Mouse (Mus musculus): ENCODE data around the gene Hecw2. TPM values are rescaled to one million over a fixed set of nuclear protein-coding genes. Genes with fewer than 3 reads are reported as not detected.

The Hecw2 gene
- polyA plus RNA-seq, 1 experiment from 2014 or later, result 1.7 TPM

DNA sequence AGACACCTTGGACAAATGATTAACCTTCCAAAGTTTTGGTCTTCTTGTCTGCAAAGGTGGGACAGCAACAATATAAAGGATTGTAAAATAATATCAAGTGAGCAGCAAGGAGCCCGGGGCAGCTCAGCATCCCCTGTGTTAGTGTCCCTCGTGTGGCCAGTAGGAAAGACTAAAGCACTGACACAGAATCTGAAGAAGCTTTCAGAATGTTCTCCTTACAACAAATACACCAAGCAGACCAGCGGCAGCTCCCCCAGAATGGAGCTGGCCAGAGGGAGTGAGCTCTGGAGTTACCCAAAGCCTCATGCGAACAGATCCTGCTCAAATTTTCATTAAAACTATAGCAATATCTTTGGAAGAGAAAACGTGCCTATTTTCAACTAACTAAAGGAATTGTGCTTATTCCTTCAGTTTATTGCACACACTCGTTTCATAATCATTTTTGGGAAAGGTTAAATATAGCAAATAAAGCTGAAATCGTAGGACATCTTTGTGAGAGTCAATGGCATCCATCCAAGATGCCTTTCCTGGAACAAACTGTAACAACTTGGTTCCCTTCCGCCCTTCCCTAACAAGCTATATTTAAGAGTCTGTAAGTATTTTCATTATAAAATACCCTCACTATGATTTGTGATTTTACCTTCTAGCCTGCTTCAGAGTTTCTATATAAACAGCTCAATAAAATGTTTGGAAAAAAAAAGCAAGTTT is 208.6 kb downstream of the Hecw2 start:
- Histone ChIP-seq H3K4me2 (ENCODE audit: low read depth, severe bottlenecking) (no peak overlapping the region), H3K4me1 (ENCODE audit: control insufficient read depth, insufficient read depth, low read length) (no peaks in the 10 kb centered on the region), H3K27me3 (ENCODE audit: control insufficient read depth, insufficient read depth, low read length) (no peaks in the 10 kb centered on the region), H3K4me3 (ENCODE audit: low read depth, low read length) (no peak overlapping the region), H3K36me3 (ENCODE audit: control insufficient read depth, insufficient read depth, low read length) (no peaks in the 10 kb centered on the region), H3K27ac (replicated peaks; ENCODE audit: low read depth, low read length) (no peak overlapping the region), H3K9me3 (ENCODE audit: control insufficient read depth, low read length) (no peaks in the 10 kb centered on the region), H3K9ac (ENCODE audit: low read length) (no peak overlapping the region)
- no peak for ATAC-seq (ENCODE audit: insufficient number of reproducible peaks, low FRiP score, low TSS enrichment, low read depth)
- 82% methylated on average over 8 of the region's 8 CpGs for WGBS
- no peak for DNase-seq (ENCODE audit: low spot score)

DNA sequence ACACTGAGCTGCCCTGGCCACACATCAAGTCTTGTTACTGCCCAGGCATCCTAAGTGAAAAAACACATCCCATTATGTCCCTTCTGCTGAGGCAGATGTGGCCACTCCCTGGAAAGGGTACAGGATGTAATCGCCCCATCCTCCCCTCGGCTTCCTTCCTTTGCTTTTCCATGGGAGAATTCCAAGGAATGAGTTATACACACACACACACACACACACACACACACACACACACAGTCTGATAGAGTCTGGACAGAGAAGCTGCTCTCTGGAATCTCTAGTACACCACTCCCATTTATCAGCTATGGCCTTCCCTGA is 216.5 kb downstream of the Hecw2 start:
- H3K27me3 ChIP-seq (ENCODE audit: control insufficient read depth, insufficient read depth, low read length), result no peaks in the 10 kb centered on the region
- H3K4me2 ChIP-seq (ENCODE audit: low read depth, severe bottlenecking), result no peak overlapping the region
- 88% methylated on average over 2 of the region's 2 CpGs for WGBS
- H3K4me3 ChIP-seq (ENCODE audit: low read depth, low read length), result no peak overlapping the region
- ATAC-seq (ENCODE audit: insufficient number of reproducible peaks, low FRiP score, low TSS enrichment, low read depth) (no peak), DNase-seq (ENCODE audit: low spot score) (no peak)
- no peaks in the 10 kb centered on the region for H3K9me3 ChIP-seq (ENCODE audit: control insufficient read depth, low read length)
- no peaks in the 10 kb centered on the region for H3K36me3 ChIP-seq (ENCODE audit: control insufficient read depth, insufficient read depth, low read length)
- no peak overlapping the region for H3K9ac ChIP-seq (ENCODE audit: low read length)
- H3K4me1 ChIP-seq (ENCODE audit: control insufficient read depth, insufficient read depth, low read length), result no peaks in the 10 kb centered on the region
- no peak overlapping the region for H3K27ac ChIP-seq (replicated peaks; ENCODE audit: low read depth, low read length)

DNA sequence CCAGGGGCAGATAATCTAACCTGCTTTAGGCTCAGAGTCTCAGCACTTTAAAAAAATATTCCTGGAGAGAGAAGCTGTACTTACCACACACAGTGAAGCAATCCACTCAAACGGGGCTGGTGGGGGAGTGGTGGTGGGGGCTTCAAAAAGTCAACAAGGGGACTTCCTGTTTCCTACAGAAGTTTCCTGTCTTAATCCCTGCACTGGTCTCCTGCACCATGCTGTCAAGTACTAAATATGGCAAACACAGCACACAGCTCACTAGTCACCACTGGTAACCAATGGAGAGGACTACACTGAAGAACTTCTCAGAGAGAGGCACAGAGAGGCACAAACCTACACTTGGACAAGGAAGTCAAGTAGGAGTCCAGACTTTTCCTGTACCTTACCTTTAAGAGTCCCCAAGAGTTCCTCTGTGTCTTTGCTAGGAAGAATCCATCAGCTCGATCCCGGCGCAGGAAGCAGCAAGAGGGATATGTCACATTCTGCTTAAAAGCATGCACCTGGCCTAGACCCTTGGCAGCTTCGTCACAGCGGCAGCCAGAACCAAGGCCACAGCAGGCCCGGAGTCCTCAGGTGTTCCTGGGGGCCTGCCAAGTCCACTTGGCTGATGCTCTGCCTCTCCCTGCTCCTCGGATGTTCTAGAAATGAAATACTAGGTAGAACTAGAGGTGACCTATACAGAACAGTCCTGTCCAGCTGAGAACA is 217.0 kb downstream of the Hecw2 start:
- no peaks in the 10 kb centered on the region for H3K9me3 ChIP-seq (ENCODE audit: control insufficient read depth, low read length)
- H3K36me3 ChIP-seq (ENCODE audit: control insufficient read depth, insufficient read depth, low read length), result no peaks in the 10 kb centered on the region
- 86% methylated on average over 8 of the region's 8 CpGs for WGBS
- H3K27me3 ChIP-seq (ENCODE audit: control insufficient read depth, insufficient read depth, low read length), result no peaks in the 10 kb centered on the region
- no peaks in the 10 kb centered on the region for H3K4me1 ChIP-seq (ENCODE audit: control insufficient read depth, insufficient read depth, low read length)
- ATAC-seq (ENCODE audit: insufficient number of reproducible peaks, low FRiP score, low TSS enrichment, low read depth), result no peak
- H3K4me2 ChIP-seq (ENCODE audit: low read depth, severe bottlenecking), result no peak overlapping the region
- H3K9ac ChIP-seq (ENCODE audit: low read length), result no peak overlapping the region
- no peak overlapping the region for H3K4me3 ChIP-seq (ENCODE audit: low read depth, low read length)
- DNase-seq (ENCODE audit: low spot score), result no peak
- H3K27ac ChIP-seq (replicated peaks; ENCODE audit: low read depth, low read length), result no peak overlapping the region

DNA sequence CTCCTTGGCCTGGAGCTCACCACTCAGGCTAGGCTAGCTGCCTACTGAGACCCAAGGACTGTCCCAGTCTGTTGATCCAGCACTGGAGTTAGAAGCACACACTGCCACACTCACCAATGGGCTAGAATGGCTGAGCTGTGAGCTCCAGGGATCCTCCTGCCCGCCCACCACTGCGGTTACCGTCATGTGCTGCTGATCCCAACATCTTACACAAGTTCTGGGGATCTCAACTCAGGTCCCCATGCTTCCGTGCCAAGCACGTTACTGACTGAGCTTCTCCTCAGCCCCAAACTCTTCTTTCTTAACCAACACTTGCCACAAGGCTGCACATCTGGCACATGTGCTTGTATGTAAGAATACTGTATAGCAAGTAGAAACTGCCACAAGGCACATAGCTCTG is 218.2 kb downstream of the Hecw2 start:
- no peak overlapping the region for H3K9ac ChIP-seq (ENCODE audit: low read length)
- H3K4me1 ChIP-seq (ENCODE audit: control insufficient read depth, insufficient read depth, low read length), result no peaks in the 10 kb centered on the region
- DNase-seq (ENCODE audit: low spot score), result no peak
- no peak overlapping the region for H3K4me2 ChIP-seq (ENCODE audit: low read depth, severe bottlenecking)
- no peaks in the 10 kb centered on the region for H3K36me3 ChIP-seq (ENCODE audit: control insufficient read depth, insufficient read depth, low read length)
- no peak overlapping the region for H3K27ac ChIP-seq (replicated peaks; ENCODE audit: low read depth, low read length)
- H3K4me3 ChIP-seq (ENCODE audit: low read depth, low read length), result no peak overlapping the region
- 92% methylated on average over 5 of the region's 5 CpGs for whole genome bisulfite sequencing
- ATAC-seq (ENCODE audit: insufficient number of reproducible peaks, low FRiP score, low TSS enrichment, low read depth), result no peak
- no peaks in the 10 kb centered on the region for H3K27me3 ChIP-seq (ENCODE audit: control insufficient read depth, insufficient read depth, low read length)
- H3K9me3 ChIP-seq (ENCODE audit: control insufficient read depth, low read length), result no peaks in the 10 kb centered on the region

DNA sequence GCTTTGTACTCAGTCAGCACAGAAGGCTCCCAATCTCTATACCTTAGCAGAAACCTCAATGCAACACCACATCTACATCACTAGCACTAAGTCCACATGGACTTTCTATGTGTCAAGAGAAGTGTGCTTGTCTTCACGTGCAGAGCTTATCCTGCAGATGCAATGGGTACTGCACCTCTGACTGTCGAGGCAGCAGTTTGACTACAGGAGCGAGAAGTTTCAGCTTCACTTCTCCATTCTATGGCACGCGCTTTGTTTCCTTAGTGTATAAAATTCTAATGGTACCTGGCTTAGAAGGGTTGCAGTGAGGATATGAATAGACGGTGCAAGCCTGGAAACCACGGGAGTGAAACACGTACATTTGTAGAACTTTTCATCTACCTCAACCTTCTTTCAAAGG is 218.9 kb downstream of the Hecw2 start:
- Histone ChIP-seq H3K27me3 (ENCODE audit: control insufficient read depth, insufficient read depth, low read length) (no peaks in the 10 kb centered on the region), H3K9ac (ENCODE audit: low read length) (no peak overlapping the region), H3K36me3 (ENCODE audit: control insufficient read depth, insufficient read depth, low read length) (no peaks in the 10 kb centered on the region), H3K4me1 (ENCODE audit: control insufficient read depth, insufficient read depth, low read length) (no peaks in the 10 kb centered on the region), H3K4me3 (ENCODE audit: low read depth, low read length) (no peak overlapping the region), H3K9me3 (ENCODE audit: control insufficient read depth, low read length) (no peaks in the 10 kb centered on the region), H3K27ac (replicated peaks; ENCODE audit: low read depth, low read length) (no peak overlapping the region), H3K4me2 (ENCODE audit: low read depth, severe bottlenecking) (no peak overlapping the region)
- WGBS, result 94% methylated on average over 8 of the region's 8 CpGs
- no peak for DNase-seq (ENCODE audit: low spot score)
- ATAC-seq (ENCODE audit: insufficient number of reproducible peaks, low FRiP score, low TSS enrichment, low read depth), result no peak

DNA sequence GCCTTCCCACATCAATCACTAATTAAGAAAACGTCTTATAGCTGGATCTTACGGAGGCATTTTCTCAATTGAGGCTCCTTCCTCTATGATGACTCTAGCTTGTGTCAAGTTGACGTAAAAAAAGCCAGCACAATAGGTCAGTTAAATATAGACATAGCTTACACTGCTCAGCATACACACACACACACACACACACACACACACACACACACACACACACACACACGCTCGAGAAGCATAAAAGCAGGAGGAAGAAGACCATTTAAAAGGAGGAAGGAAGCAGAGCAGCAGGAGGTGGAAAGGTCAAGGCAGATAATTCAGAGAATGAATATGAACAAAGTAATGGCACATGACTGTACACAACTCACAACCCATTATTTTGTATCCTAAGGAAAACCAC is 220.0 kb downstream of the Hecw2 start:
- H3K4me2 ChIP-seq (ENCODE audit: low read depth, severe bottlenecking), result no peak overlapping the region
- no peaks in the 10 kb centered on the region for H3K4me1 ChIP-seq (ENCODE audit: control insufficient read depth, insufficient read depth, low read length)
- H3K27me3 ChIP-seq (ENCODE audit: control insufficient read depth, insufficient read depth, low read length), result no peaks in the 10 kb centered on the region
- no peak overlapping the region for H3K4me3 ChIP-seq (ENCODE audit: low read depth, low read length)
- no peak overlapping the region for H3K9ac ChIP-seq (ENCODE audit: low read length)
- ATAC-seq (ENCODE audit: insufficient number of reproducible peaks, low FRiP score, low TSS enrichment, low read depth) (no peak), DNase-seq (ENCODE audit: low spot score) (no peak)
- H3K9me3 ChIP-seq (ENCODE audit: control insufficient read depth, low read length), result no peaks in the 10 kb centered on the region
- no peaks in the 10 kb centered on the region for H3K36me3 ChIP-seq (ENCODE audit: control insufficient read depth, insufficient read depth, low read length)
- no peak overlapping the region for H3K27ac ChIP-seq (replicated peaks; ENCODE audit: low read depth, low read length)
- 75% methylated on average over 5 of the region's 5 CpGs for WGBS

DNA sequence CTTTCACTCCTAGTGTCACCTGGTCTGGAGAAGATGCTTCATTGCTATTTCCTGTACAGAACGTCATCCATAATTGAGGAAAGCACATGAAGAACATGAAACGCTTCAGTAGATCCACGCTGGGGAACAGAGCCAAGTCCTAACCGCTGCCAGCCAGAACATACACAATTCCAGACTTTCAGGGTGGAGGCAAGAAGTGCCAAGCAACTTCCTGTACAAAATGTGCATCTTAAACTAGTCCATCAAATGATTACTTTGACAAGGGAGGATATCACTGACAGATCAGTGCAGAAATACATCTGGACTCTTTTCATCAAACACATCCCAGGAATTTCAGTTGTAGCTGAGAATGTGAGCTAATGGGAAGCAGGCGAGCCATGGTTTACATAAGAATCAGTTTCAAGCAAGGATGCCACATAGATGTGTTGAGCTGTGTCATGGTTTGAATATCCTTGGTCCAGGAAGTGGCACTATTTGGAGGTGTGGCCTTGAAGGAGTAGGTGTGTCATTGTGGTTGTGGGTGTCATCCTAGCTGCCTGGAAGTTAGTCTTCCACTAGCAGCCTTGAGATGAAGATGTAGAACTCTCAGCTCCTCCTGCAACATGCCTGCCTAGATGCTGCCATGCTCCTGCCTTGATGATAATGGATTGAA is 224.5 kb downstream of the Hecw2 start:
- H3K4me3 ChIP-seq (ENCODE audit: low read depth, low read length), result no peak overlapping the region
- H3K27me3 ChIP-seq (ENCODE audit: control insufficient read depth, insufficient read depth, low read length), result no peaks in the 10 kb centered on the region
- no peaks in the 10 kb centered on the region for H3K36me3 ChIP-seq (ENCODE audit: control insufficient read depth, insufficient read depth, low read length)
- no peak overlapping the region for H3K4me2 ChIP-seq (ENCODE audit: low read depth, severe bottlenecking)
- no peak overlapping the region for H3K27ac ChIP-seq (replicated peaks; ENCODE audit: low read depth, low read length)
- 89% methylated on average over 5 of the region's 5 CpGs for WGBS
- H3K9me3 ChIP-seq (ENCODE audit: control insufficient read depth, low read length), result no peaks in the 10 kb centered on the region
- no peak for DNase-seq (ENCODE audit: low spot score)
- no peak for ATAC-seq (ENCODE audit: insufficient number of reproducible peaks, low FRiP score, low TSS enrichment, low read depth)
- no peaks in the 10 kb centered on the region for H3K4me1 ChIP-seq (ENCODE audit: control insufficient read depth, insufficient read depth, low read length)
- no peak overlapping the region for H3K9ac ChIP-seq (ENCODE audit: low read length)

DNA sequence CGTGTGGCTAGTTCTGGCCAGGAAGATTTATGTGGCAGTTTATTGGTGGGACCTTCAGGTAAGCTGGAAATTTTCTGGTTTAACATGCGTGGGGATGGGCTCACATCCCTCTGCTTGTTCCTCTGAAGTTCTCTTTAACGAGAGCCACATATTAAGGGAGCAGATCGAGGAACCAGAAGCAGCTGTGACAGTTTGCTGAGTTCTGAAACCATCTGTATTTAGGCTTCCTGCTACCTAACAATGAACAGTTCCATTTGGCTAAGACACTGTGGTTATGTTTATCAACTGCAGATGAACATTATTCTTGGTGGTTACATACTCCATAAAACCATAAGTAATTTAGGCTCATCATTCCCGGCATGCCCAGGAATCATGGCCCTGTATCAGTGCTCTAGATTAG is 242.6 kb downstream of the Hecw2 start:
- no peak for DNase-seq (ENCODE audit: low spot score)
- Histone ChIP-seq H3K9ac (ENCODE audit: low read length) (no peak overlapping the region), H3K9me3 (ENCODE audit: control insufficient read depth, low read length) (no peaks in the 10 kb centered on the region), H3K4me2 (ENCODE audit: low read depth, severe bottlenecking) (no peak overlapping the region), H3K27me3 (ENCODE audit: control insufficient read depth, insufficient read depth, low read length) (no peaks in the 10 kb centered on the region), H3K4me3 (ENCODE audit: low read depth, low read length) (no peak overlapping the region), H3K4me1 (ENCODE audit: control insufficient read depth, insufficient read depth, low read length) (no peaks in the 10 kb centered on the region), H3K27ac (replicated peaks; ENCODE audit: low read depth, low read length) (no peak overlapping the region), H3K36me3 (ENCODE audit: control insufficient read depth, insufficient read depth, low read length) (no peaks in the 10 kb centered on the region)
- no peak for ATAC-seq (ENCODE audit: insufficient number of reproducible peaks, low FRiP score, low TSS enrichment, low read depth)
- 39% methylated on average over 5 of the region's 5 CpGs for WGBS
